Mouse (Mus musculus) retina, adult 2 months (tissue): ENCODE data around the gene Scml4.

Source experiments
- DNase-seq: peaks from one replicate; pipeline ENCODE4 v3.0.0-alpha.2; 2012; ENCODE audit warnings: low read depth, low spot score

Gene Scml4

DNA sequence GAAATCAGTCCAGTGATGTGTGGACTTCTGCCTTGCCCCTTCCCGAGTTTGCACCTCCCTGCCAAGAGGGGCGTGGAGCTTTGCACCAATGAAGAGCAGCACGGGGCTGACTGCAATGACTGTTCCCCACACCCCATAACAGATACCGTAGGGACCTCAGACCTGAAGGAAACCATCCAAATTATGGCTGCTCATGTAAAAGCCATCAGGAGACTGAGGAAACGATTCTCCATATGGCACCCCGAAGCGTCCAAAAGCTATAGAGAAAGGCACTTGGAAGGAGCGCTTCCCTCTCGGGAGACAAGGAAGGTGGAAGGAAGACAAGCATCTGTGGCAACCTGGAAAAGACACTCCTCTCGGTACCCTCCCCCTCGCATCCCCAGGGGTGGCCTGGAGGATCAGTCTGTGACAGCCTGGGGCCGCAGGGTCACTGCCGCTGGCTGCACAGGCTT is 134.2 kb downstream of the Scml4 start:
- no peak for DNase-seq

DNA sequence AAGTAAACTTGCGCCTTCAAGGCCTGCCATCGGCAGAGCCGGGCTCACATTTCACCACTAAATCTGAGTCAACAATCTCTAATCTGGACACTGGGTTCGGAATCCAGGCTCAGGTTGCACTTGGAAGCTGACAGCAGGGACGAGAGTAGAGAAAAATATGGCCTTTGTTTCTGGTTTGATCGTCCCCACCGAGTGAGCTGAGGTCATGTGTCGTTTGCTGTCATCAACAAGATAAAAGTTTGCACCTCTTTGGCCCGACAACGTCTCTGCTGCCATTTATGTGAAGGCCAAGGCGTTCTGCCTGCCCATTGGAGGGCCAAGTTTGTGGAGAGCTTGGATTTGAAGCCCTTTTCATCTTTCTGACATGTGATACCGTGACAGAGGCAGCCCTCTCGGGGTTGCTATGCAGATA is 135.3 kb downstream of the Scml4 start:
- no peak for DNase-seq

- DNase-seq, result no peak
These were observed 137.1 kb downstream of the Scml4 start for GRCm38 (mm10) chr10:42997278-42997677.

- DNase-seq, result no peak
These were observed 139.2 kb downstream of the Scml4 start for GRCm38 (mm10) chr10:42999324-42999723.

- no peak for DNase-seq
These were observed 141.3 kb downstream of the Scml4 start for GRCm38 (mm10) chr10:43001433-43001832.

- no peak for DNase-seq
These were observed 142.0 kb downstream of the Scml4 start for GRCm38 (mm10) chr10:43002066-43002678.

GRCm38 (mm10) chr10:43002721-43003465 is 142.7 kb downstream of the Scml4 start:
- no peak for DNase-seq

DNA sequence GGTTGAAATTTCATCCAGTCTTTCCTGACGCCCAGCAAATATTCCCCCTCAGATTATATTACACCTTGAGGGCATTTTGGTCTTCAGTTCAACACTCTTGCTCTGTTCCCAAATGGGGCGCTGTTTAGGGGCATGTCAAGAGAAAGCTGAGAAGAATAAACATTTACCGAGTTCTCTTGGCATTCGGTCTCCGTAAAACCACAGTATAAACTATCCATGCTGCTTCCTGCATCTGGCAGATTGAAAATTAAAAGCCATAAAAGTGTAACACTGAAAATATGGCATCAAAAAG is 143.2 kb downstream of the Scml4 start:
- DNase-seq, result no peak

DNA sequence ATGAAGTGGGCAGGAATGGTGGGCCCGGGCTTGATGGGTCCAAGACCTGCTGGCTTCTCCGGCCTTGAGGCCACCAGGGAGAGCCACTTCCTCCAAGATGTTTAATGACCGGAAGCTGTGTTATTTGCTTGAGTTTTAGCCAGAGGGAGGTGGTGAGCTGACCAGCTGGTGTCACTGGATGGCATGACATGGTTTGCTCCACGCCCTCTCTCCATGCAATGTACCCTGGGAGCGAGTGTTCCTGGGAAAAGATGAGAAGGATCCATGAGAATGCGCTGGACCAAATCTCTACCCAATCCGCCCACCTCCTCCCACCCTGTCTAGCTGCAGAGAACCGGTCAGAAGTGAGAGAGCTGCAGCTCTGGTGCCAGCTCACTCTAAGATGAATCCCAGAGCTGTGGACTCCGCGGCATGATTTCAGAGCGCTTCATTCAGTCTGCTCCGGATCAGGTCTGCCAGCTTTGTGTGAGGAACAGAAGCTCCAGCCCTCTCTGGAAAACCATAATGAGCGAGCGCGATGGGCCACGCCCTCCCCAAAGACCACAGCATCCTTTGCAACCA is 144.1 kb downstream of the Scml4 start:
- no peak for DNase-seq

DNA sequence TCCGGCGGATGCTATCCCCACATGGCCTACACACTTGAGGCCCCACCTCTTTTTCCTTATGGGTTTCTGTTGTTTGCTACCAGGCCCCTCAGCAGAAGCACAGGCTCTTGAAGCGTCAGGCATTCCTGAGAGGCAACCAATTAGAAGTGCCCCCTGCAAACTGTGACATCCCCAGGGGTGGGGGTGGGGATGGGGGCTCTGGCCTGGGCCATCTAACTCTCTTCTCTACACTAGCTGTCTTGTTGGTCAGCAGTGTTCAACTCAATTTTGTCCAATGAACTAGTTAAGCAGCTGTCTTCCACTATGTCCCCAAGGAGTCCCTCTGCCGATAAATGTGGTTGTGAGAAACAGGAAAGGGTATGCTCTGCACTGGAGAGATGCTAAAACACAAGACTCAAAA is 144.9 kb downstream of the Scml4 start:
- no peak for DNase-seq

- no peak for DNase-seq
These were observed 145.5 kb downstream of the Scml4 start for GRCm38 (mm10) chr10:43005677-43006076.

GRCm38 (mm10) chr10:43006534-43006933 is 146.4 kb downstream of the Scml4 start:
- DNase-seq, result no peak

GRCm38 (mm10) chr10:43008116-43008515 is 147.9 kb downstream of the Scml4 start:
- DNase-seq, result no peak
